Mouse (Mus musculus) cerebellum, adult 2 months (tissue): ENCODE measurements around the gene Lbhd2.

Experiments
- CTCF ChIP-seq: fragments of 200-500 bp; IDR thresholded peaks from 2 replicates; pipeline ENCODE4 v1.5.1; 2011; ENCODE audit warnings: low read depth, mild to moderate bottlenecking, control low read depth, low read length, moderate library complexity, borderline replicate concordance; ENCODE audit not compliant: insufficient read depth
- POLR2A ChIP-seq: fragments of 200-500 bp; IDR thresholded peaks from 2 replicates; pipeline ENCODE4 v1.6.1; 2011; ENCODE audit warnings: low read length, control low read depth, borderline replicate concordance; ENCODE audit not compliant: insufficient read depth

GRCm38 (mm10) chr12:111457742-111458141 is 51.1 kb downstream of the Lbhd2 start:
- TF ChIP-seq CTCF (no peak), POLR2A (no peak)
